Mouse (Mus musculus) midbrain, embryonic 11.5 days (tissue): Measurements from ENCODE around the gene R3hdml. TPM values are rescaled to one million over a fixed set of nuclear protein-coding genes. Genes with fewer than 3 reads are reported as not detected.
"Not testable (repeated sequence)": the region's sequence is repeated elsewhere in the genome, so short reads cannot be mapped to it uniquely, and the experiment has no call there.

Experiments
- ATAC-seq: fragments of 200-750 bp; cut with Nextera tagmentation; 2 replicates; pipeline ENCODE4 v1.8.0; 2017; ENCODE audit warnings: moderate TSS enrichment, moderate library complexity; ENCODE audit not compliant: low FRiP score
- DNase-seq: peaks from one replicate; pipeline ENCODE4 v3.0.0; 2015; ENCODE audit warnings: low spot score; ENCODE audit errors: missing footprints
- H3K27ac ChIP-seq: fragments of 300-500 bp; sonication (generic); 2 replicates; pipeline ENCODE4 v1.5.1; 2014; ENCODE audit warnings: low read depth, low read length
- H3K27me3 ChIP-seq: fragments of 300-500 bp; sonication (generic); 2 replicates; pipeline ENCODE4 v1.6.1; 2014; ENCODE audit warnings: mild to moderate bottlenecking, low read length, moderate library complexity, mixed read lengths; ENCODE audit not compliant: control insufficient read depth, insufficient read depth
- H3K36me3 ChIP-seq: fragments of 300-500 bp; sonication (generic); 2 replicates; pipeline ENCODE4 v1.6.1; 2014; ENCODE audit warnings: mild to moderate bottlenecking, low read length, moderate library complexity, mixed read lengths; ENCODE audit not compliant: control insufficient read depth, insufficient read depth
- H3K4me1 ChIP-seq: fragments of 300-500 bp; sonication (generic); 2 replicates; pipeline ENCODE4 v1.6.1; 2014; ENCODE audit warnings: low read length; ENCODE audit not compliant: control insufficient read depth, insufficient read depth
- H3K4me2 ChIP-seq: fragments of 300-500 bp; sonication (generic); 2 replicates; pipeline ENCODE4 v1.6.1; 2014; ENCODE audit warnings: mild to moderate bottlenecking, moderate library complexity
- H3K4me3 ChIP-seq: fragments of 300-500 bp; sonication (generic); 2 replicates; pipeline ENCODE4 v1.5.1; 2014; ENCODE audit warnings: low read depth, low read length
- H3K9ac ChIP-seq: fragments of 300-500 bp; sonication (generic); 2 replicates; pipeline ENCODE4 v1.6.1; 2014; ENCODE audit warnings: low read length
- H3K9me3 ChIP-seq: fragments of 300-500 bp; sonication (generic); 2 replicates; pipeline ENCODE4 v1.6.1; 2016; ENCODE audit warnings: low read length; ENCODE audit not compliant: control insufficient read depth
- WGBS: fragments of 180-500 bp; shearing (Covaris S2); extraction: QIAGEN DNeasy Blood & Tissue Kit; methylation state at CpG from one replicate; pipeline ENCODE4 v1.1.7; 2014; 5-methylcytosine and 5-hydroxymethylcytosine counted together
- polyA plus RNA-seq: library from polyadenylated mRNA; unstranded; fragments of >200 nt; fragmentation: Nextera tagmentation; extraction: Ambion mirVana; gene quantifications from 2 replicates; pipeline ENCODE4 v1.2.1, GENCODE M21; 2014

R3hdml gene
- polyA plus RNA-seq, 1 experiment from 2014 or later: not detected

GRCm38 (mm10) chr2:163459380-163459779 is 32.7 kb upstream of the R3hdml start:
- Histone ChIP-seq H3K4me3 (no peak overlapping the region), H3K27me3 (peaks cover 2% of the 10 kb centered on the region; the same call in 1 of the 2 replicates), H3K9me3 (no peaks in the 10 kb centered on the region), H3K4me1 (no peaks in the 10 kb centered on the region), H3K27ac (no peak overlapping the region), H3K9ac (no peak overlapping the region), H3K36me3 (no peaks in the 10 kb centered on the region), H3K4me2 (no peak overlapping the region)
- ATAC-seq: no peak
- DNase-seq: no peak
- WGBS: 47% methylated on average over 10 of the region's 10 CpGs

- Histone ChIP-seq H3K36me3 (no peaks in the 10 kb centered on the region), H3K4me1 (no peaks in the 10 kb centered on the region), H3K27me3 (peaks cover 2% of the 10 kb centered on the region; the same call in 1 of the 2 replicates), H3K4me2 (no peak overlapping the region), H3K27ac (no peak overlapping the region), H3K9ac (no peak overlapping the region), H3K4me3 (no peak overlapping the region), H3K9me3 (no peaks in the 10 kb centered on the region)
- 92% methylated on average over 8 of the region's 8 CpGs for WGBS
- ATAC-seq (no peak), DNase-seq (no peak)
These were observed 31.5 kb upstream of the R3hdml start for GRCm38 (mm10) chr2:163460622-163461021.

GRCm38 (mm10) chr2:163461307-163461706 is 30.8 kb upstream of the R3hdml start:
- not testable (repeated sequence) for DNase-seq, H3K27me3 ChIP-seq, ATAC-seq, H3K4me2 ChIP-seq, H3K36me3 ChIP-seq, H3K4me3 ChIP-seq, H3K27ac ChIP-seq, H3K9ac ChIP-seq, H3K9me3 ChIP-seq, H3K4me1 ChIP-seq
- 96% methylated on average over 9 of the region's 9 CpGs for WGBS

GRCm38 (mm10) chr2:163462386-163462785 is 29.7 kb upstream of the R3hdml start:
- H3K9me3 ChIP-seq: no peaks in the 10 kb centered on the region
- WGBS: 78% methylated on average over 5 of the region's 5 CpGs
- no peaks in the 10 kb centered on the region for H3K36me3 ChIP-seq

GRCm38 (mm10) chr2:163462801-163463200 is 29.3 kb upstream of the R3hdml start:
- H3K4me1 ChIP-seq: no peaks in the 10 kb centered on the region

More at GRCm38 (mm10) chr2:163462386-163462785, 29.7 kb upstream of the R3hdml start:
- Histone ChIP-seq H3K4me1 (no peaks in the 10 kb centered on the region), H3K27ac (no peak overlapping the region), H3K4me3 (no peak overlapping the region), H3K27me3 (peaks cover 2% of the 10 kb centered on the region; the same call in 1 of the 2 replicates), H3K9ac (no peak overlapping the region), H3K4me2 (no peak overlapping the region)
- no peak for DNase-seq
- ATAC-seq: no peak

GRCm38 (mm10) chr2:163463251-163463769 is 28.8 kb upstream of the R3hdml start:
- no peaks in the 10 kb centered on the region for H3K9me3 ChIP-seq
- no peak overlapping the region for H3K27ac ChIP-seq
- ATAC-seq (no peak), DNase-seq (no peak)
- no peaks in the 10 kb centered on the region for H3K4me1 ChIP-seq
- H3K36me3 ChIP-seq: peaks cover 3% of the 10 kb centered on the region; the same call in 1 of the 2 replicates
- no peak overlapping the region for H3K9ac ChIP-seq
- peaks cover 2% of the 10 kb centered on the region; the same call in 1 of the 2 replicates for H3K27me3 ChIP-seq
- H3K4me2 ChIP-seq: no peak overlapping the region
- 68% methylated on average over 10 of the region's 10 CpGs for WGBS
- H3K4me3 ChIP-seq: no peak overlapping the region

More at GRCm38 (mm10) chr2:163462801-163463200, 29.3 kb upstream of the R3hdml start:
- Histone ChIP-seq H3K36me3 (peaks cover under 1% of the 10 kb centered on the region; the same call in 1 of the 2 replicates), H3K27me3 (peaks cover 2% of the 10 kb centered on the region; the same call in 1 of the 2 replicates), H3K4me2 (no peak overlapping the region), H3K27ac (no peak overlapping the region), H3K4me3 (no peak overlapping the region), H3K9ac (no peak overlapping the region), H3K9me3 (no peaks in the 10 kb centered on the region)
- ATAC-seq (no peak), DNase-seq (no peak)
- 73% methylated on average over 11 of the region's 11 CpGs for WGBS

GRCm38 (mm10) chr2:163463998-163464397 is 28.1 kb upstream of the R3hdml start:
- H3K4me3 ChIP-seq: no peak overlapping the region

GRCm38 (mm10) chr2:163464562-163464961 is 27.6 kb upstream of the R3hdml start:
- H3K9me3 ChIP-seq: no peaks in the 10 kb centered on the region
- H3K4me3 ChIP-seq: no peak overlapping the region
- 82% methylated on average over 6 of the region's 6 CpGs for WGBS
- no peak overlapping the region for H3K9ac ChIP-seq
- H3K36me3 ChIP-seq: peaks cover 3% of the 10 kb centered on the region; the same call in 1 of the 2 replicates
- H3K4me1 ChIP-seq: no peaks in the 10 kb centered on the region
- DNase-seq (no peak), ATAC-seq (no peak)
- H3K4me2 ChIP-seq: no peak overlapping the region
- H3K27me3 ChIP-seq: no peaks in the 10 kb centered on the region
- no peak overlapping the region for H3K27ac ChIP-seq

More at GRCm38 (mm10) chr2:163463998-163464397, 28.1 kb upstream of the R3hdml start:
- DNase-seq (no peak), ATAC-seq (no peak)
- 79% methylated on average over 4 of the region's 4 CpGs for WGBS
- no peaks in the 10 kb centered on the region for H3K9me3 ChIP-seq
- peaks cover 2% of the 10 kb centered on the region; the same call in 1 of the 2 replicates for H3K27me3 ChIP-seq
- H3K36me3 ChIP-seq: peaks cover 3% of the 10 kb centered on the region; the same call in 1 of the 2 replicates
- H3K27ac ChIP-seq: no peak overlapping the region
- H3K4me2 ChIP-seq: no peak overlapping the region
- H3K4me1 ChIP-seq: no peaks in the 10 kb centered on the region
- H3K9ac ChIP-seq: no peak overlapping the region

- H3K27ac ChIP-seq: no peak overlapping the region
- H3K27me3 ChIP-seq: no peaks in the 10 kb centered on the region
- peaks cover 3% of the 10 kb centered on the region; the same call in 1 of the 2 replicates for H3K36me3 ChIP-seq
- DNase-seq (no peak), ATAC-seq (no peak)
- no peaks in the 10 kb centered on the region for H3K9me3 ChIP-seq
- H3K9ac ChIP-seq: no peak overlapping the region
- H3K4me1 ChIP-seq: peaks cover 5% of the 10 kb centered on the region
- no peak overlapping the region for H3K4me2 ChIP-seq
- no peak overlapping the region for H3K4me3 ChIP-seq
- WGBS: 80% methylated on average over 8 of the region's 8 CpGs
These were observed 25.3 kb upstream of the R3hdml start for GRCm38 (mm10) chr2:163466771-163467170.
